Mouse (Mus musculus) spleen, adult 2 months (tissue): ENCODE results near the gene Fitm1. TPM values are rescaled to one million over a fixed set of nuclear protein-coding genes. Genes with fewer than 3 reads are reported as not detected.

Experiments used
- DNase-seq, 2 experiments: peaks; one replicate each; pipeline versions ENCODE4 v3.0.0 to v3.0.0-alpha.2; 2012 to 2021; ENCODE audit warnings: low spot score in 2 of 2, low read depth in 1 of 2
- H3K27ac ChIP-seq: fragments of 200-500 bp; 2 replicates; pipeline ENCODE4 v1.5.1; 2012; ENCODE audit warnings: low read length, inconsistent platforms; ENCODE audit not compliant: insufficient read depth
- H3K27me3 ChIP-seq: fragments of 200-500 bp; 2 replicates; pipeline ENCODE4 v1.6.1; 2012; ENCODE audit warnings: mild to moderate bottlenecking, moderate library complexity, low read length, inconsistent platforms; ENCODE audit not compliant: control insufficient read depth, insufficient read depth
- H3K36me3 ChIP-seq: fragments of 200-500 bp; 2 replicates; pipeline ENCODE4 v1.6.1; 2012; ENCODE audit warnings: mild to moderate bottlenecking, low read length, inconsistent platforms; ENCODE audit not compliant: control insufficient read depth, insufficient read depth
- H3K4me1 ChIP-seq: fragments of 200-500 bp; 2 replicates; pipeline ENCODE4 v1.6.1; 2011; ENCODE audit warnings: inconsistent platforms; ENCODE audit not compliant: control insufficient read depth, insufficient read depth, insufficient read length
- H3K4me3 ChIP-seq: fragments of 200-500 bp; 2 replicates; pipeline ENCODE4 v1.5.1; 2011; ENCODE audit warnings: mild to moderate bottlenecking, inconsistent platforms; ENCODE audit not compliant: insufficient read depth, insufficient read length; ENCODE audit errors: extremely low read depth
- CTCF ChIP-seq: fragments of 200-500 bp; IDR thresholded peaks from 2 replicates; pipeline ENCODE4 v1.5.1; 2011; ENCODE audit warnings: mild to moderate bottlenecking, inconsistent platforms; ENCODE audit not compliant: insufficient read depth, insufficient read length, insufficient replicate concordance; ENCODE audit errors: extremely low read depth
- POLR2A ChIP-seq: fragments of 200-500 bp; IDR thresholded peaks from 2 replicates; pipeline ENCODE4 v1.6.1; 2011; ENCODE audit warnings: low read depth, low read length, inconsistent platforms
- WGBS: fragments of 180-500 bp; shearing (Covaris S2); methylation state at CpG from one replicate; pipeline ENCODE4 v1.1.7; 2018; 5-methylcytosine and 5-hydroxymethylcytosine counted together
- polyA plus RNA-seq: library from polyadenylated mRNA; depleted of rRNA; stranded (reverse); fragments of >200 nt; gene quantifications from 2 replicates; pipeline ENCODE4 v1.2.3, GENCODE M21; 2012

Fitm1 gene
- polyA plus RNA-seq, 1 experiment, result 1.4 TPM

- 7% methylated on average over 43 of the region's 43 CpGs for WGBS
- H3K36me3 ChIP-seq, result peaks cover 28% of the 10 kb centered on the region
- H3K27me3 ChIP-seq, result no peaks in the 10 kb centered on the region
- peaks cover 15% of the 10 kb centered on the region; the same call in 1 of the 2 replicates for H3K4me1 ChIP-seq
- TF ChIP-seq CTCF, result no peak
- TF ChIP-seq POLR2A, result no peak; the same call in 1 of the 2 replicates
- peak within 1 kb of the TSS; percentile 71 for H3K4me3 ChIP-seq
- peak within 1 kb of the TSS; percentile 82 for H3K27ac ChIP-seq
- DNase-seq, result peak in 1 of 2 experiments; percentile 77
Observed at GRCm38 (mm10) chr14:55584702-55585565, 9.5 kb downstream of the Fitm1 start, which contains the start of gene Emc9. TSS of gene Emc9 (minus strand) at chr14:55585302.

DNA sequence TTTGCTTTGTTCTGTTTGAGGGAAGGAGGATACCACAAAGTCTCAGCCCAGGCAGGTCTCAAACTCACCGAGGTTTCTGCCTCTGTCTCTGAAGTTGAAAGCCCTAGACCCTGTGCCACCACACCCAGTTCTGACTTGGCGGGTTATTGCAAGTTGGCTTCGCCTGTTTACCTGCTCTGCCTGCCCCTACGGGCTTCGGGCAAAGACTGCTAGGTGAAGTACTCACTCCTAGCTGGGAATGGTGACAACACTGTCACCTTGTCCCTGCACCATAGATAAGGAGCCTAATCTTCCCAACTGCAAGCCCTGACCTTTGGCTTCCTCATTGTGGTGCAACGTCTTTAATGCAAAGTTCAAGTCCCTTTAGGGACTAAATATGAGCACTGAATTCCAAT lies 10.1 kb downstream of the Fitm1 start:
- peaks cover 15% of the 10 kb centered on the region; the same call in 1 of the 2 replicates for H3K4me1 ChIP-seq
- no peak for DNase-seq

GRCm38 (mm10) chr14:55586149-55586548 lies 10.7 kb downstream of the Fitm1 start:
- Histone ChIP-seq H3K4me1 (peaks cover 15% of the 10 kb centered on the region; the same call in 1 of the 2 replicates), H3K36me3 (peaks cover 19% of the 10 kb centered on the region), H3K4me3 (no peak overlapping the region), H3K27ac (peak overlapping the region; percentile 82; the same call in 1 of the 2 replicates), H3K27me3 (no peaks in the 10 kb centered on the region)
- TF ChIP-seq CTCF (no peak), POLR2A (no peak)
- DNase-seq, result no peak
- WGBS, result 70% methylated on average over 2 of the region's 2 CpGs

More for the DNA sequence above, 10.1 kb downstream of the Fitm1 start:
- Histone ChIP-seq H3K27ac (peak overlapping the region; percentile 82), H3K4me3 (no peak overlapping the region), H3K27me3 (no peaks in the 10 kb centered on the region), H3K36me3 (peaks cover 25% of the 10 kb centered on the region)
- WGBS, result 48% methylated on average over 6 of the region's 6 CpGs
- TF ChIP-seq POLR2A, result no peak
- no peak for TF ChIP-seq CTCF

DNA sequence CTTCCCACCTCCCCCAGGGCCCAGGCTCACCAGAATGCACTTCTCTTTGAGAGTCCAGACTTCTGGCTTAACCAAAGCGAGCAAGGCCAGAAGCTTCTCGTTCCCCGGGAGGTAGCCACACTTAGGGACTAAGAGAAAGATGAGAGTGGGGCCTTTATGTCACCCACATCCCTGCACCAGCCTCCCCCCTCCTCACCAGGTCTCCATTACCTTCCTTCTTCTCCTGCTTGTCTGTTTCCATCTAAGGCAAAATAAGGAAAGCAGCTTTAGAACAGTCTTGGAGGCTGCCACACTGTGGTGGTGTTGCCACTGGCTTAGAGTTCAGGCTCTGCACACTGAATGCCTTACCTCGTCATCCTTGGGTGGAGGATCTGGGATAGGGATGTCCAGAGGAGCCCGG lies 13.9 kb downstream of the Fitm1 start:
- TF ChIP-seq CTCF (no peak), POLR2A (no peak)
- H3K36me3 ChIP-seq, result peaks cover 14% of the 10 kb centered on the region
- H3K27me3 ChIP-seq, result no peaks in the 10 kb centered on the region
- peaks cover 15% of the 10 kb centered on the region; the same call in 1 of the 2 replicates for H3K4me1 ChIP-seq
- 96% methylated on average over 5 of the region's 5 CpGs for WGBS
- DNase-seq, result no peak
- peak overlapping the region; percentile 25; the same call in 1 of the 2 replicates for H3K27ac ChIP-seq
- H3K4me3 ChIP-seq, result no peak overlapping the region

DNA sequence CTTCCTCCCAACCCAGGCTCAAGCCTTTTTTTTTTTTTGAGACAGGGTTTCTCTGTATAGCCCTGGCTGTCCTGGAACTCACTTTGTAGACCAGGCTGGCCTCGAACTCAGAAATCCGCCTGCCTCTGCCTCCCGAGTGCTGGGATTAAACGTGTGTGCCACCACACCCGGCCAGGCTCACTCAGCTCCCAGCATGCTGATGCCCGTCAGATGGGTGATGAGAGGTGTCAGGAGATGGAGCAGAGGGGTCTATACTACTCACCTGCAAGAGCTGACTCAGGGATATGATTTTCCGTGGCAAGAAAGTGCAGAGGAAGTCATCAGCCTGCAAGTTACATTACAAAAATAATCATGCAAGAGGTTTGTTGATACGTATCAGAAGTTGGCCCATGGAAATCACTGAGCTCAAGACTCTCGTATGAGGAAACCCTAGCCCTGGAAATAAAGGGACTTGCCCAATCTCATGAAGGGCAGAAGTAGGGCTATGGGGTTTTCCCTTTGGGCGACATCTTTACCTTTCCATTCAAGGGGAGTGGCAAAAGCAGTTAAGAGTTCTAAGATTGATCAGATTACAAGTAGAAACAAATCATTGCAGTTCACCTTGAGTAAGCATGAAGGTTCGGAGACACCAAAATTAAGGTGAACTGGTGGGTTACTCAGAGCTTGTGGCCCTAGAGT lies 14.5 kb downstream of the Fitm1 start:
- peak overlapping the region; percentile 83 for H3K4me3 ChIP-seq
- WGBS, result 51% methylated on average over 11 of the region's 11 CpGs

GRCm38 (mm10) chr14:55590748-55591330 lies 15.4 kb downstream of the Fitm1 start, which contains the start of gene Psme2:
TSS of gene Psme2 (minus strand) at chr14:55591113.
- Histone ChIP-seq H3K4me3 (peak within 1 kb of the TSS; percentile 83), H3K27me3 (no peaks in the 10 kb centered on the region), H3K27ac (peak within 1 kb of the TSS; percentile 95), H3K36me3 (peaks cover 27% of the 10 kb centered on the region), H3K4me1 (peaks cover 6% of the 10 kb centered on the region; the same call in 1 of the 2 replicates)
- TF ChIP-seq CTCF, result no peak
- peak; percentile 22 for TF ChIP-seq POLR2A
- peak; percentile 79 to 83 for DNase-seq
- WGBS, result 1% methylated on average over 22 of the region's 22 CpGs

More for the DNA sequence above, 14.5 kb downstream of the Fitm1 start:
- Histone ChIP-seq H3K27me3 (no peaks in the 10 kb centered on the region), H3K4me1 (peaks cover 10% of the 10 kb centered on the region; the same call in 1 of the 2 replicates), H3K36me3 (peaks cover 18% of the 10 kb centered on the region), H3K27ac (peak overlapping the region; percentile 85)
- no peak for DNase-seq
- TF ChIP-seq POLR2A, result no peak
- no peak for TF ChIP-seq CTCF
